Mouse (Mus musculus): ENCODE data around the gene Dgkz.

GRCm38 (mm10) chr2:91964610-91965204 is 11.0 kb downstream of the Dgkz start:
- TF ChIP-seq CTCF (IDR thresholded peaks at IDR 0.05; ENCODE audit: low read depth, low read length) (no peak), POLR2A (IDR thresholded peaks at IDR 0.05; ENCODE audit: borderline replicate concordance, low read depth, low read length) (no peak)
